In genomic region chr12:54651158-54651557, GRCm38 (mm10) we compare ENCODE assay signal across 12 mouse cellular contexts.
"Had no signal": no experiment of that assay in that cellular context is flagged by ENCODE, and none has a peak within 500 bp of the region (broad histone marks: within the 10 kb centered on the region; RNA-seq: fewer than 3 reads in every experiment).

No protein-coding gene starts in this region.

- DNase-seq: liver; lung, adult 18-20 months; retina, postnatal 1 day; right cerebral cortex, postnatal 4 days; spleen, adult 18-20 months; thymus, adult 2 months; thymus, postnatal 25 days had no signal

- H3K27ac ChIP-seq: layer of hippocampus, adult 2 months; liver, embryonic 14.5 days; midbrain, embryonic 13.5 days; stomach, embryonic 15.5 days had no signal

- ATAC-seq: midbrain, embryonic 13.5 days had no signal

- H3K4me2 ChIP-seq: limb, embryonic 12.5 days; midbrain, embryonic 13.5 days; stomach, embryonic 15.5 days had no signal

- H3K9me3 ChIP-seq: limb, embryonic 12.5 days; midbrain, embryonic 13.5 days; stomach, embryonic 15.5 days had no signal

- H3K4me3 ChIP-seq: layer of hippocampus, adult 2 months; limb, embryonic 12.5 days; midbrain, embryonic 13.5 days; stomach, embryonic 15.5 days had no signal

- H3K27me3 ChIP-seq: limb, embryonic 12.5 days; midbrain, embryonic 13.5 days; stomach, embryonic 15.5 days had no signal

- H3K9ac ChIP-seq: limb, embryonic 12.5 days; liver, embryonic 14.5 days; midbrain, embryonic 13.5 days; stomach, embryonic 15.5 days had no signal
